Mouse (Mus musculus) liver, embryonic 15.5 days (tissue): ENCODE data around the gene Ptprs. TPM values are rescaled to one million over a fixed set of nuclear protein-coding genes. Genes with fewer than 3 reads are reported as not detected.
A peak's percentile ranks its signal among the peaks of the same experiment; 100 is the strongest.

Experiments
- ATAC-seq: fragments of 200-750 bp; cut with Nextera tagmentation; 2 replicates; pipeline ENCODE4 v1.8.0; 2017; ENCODE audit warnings: moderate number of reproducible peaks, mild to moderate bottlenecking, moderate library complexity; ENCODE audit not compliant: insufficient read depth
- H3K27ac ChIP-seq: fragments of 300-500 bp; sonication (generic); replicated peaks from 2 replicates; pipeline ENCODE4 v1.5.1; 2015; ENCODE audit warnings: mild to moderate bottlenecking, inconsistent platforms
- H3K27me3 ChIP-seq: fragments of 300-500 bp; sonication (generic); 2 replicates; pipeline ENCODE4 v1.6.1; 2015; ENCODE audit warnings: mild to moderate bottlenecking, inconsistent platforms
- H3K36me3 ChIP-seq: fragments of 300-500 bp; sonication (generic); replicated peaks from 2 replicates; pipeline ENCODE4 v1.6.1; 2015; ENCODE audit warnings: moderate library complexity, mild to moderate bottlenecking, inconsistent platforms
- H3K4me1 ChIP-seq: fragments of 300-500 bp; sonication (generic); replicated peaks from 2 replicates; pipeline ENCODE4 v1.6.1; 2015; ENCODE audit warnings: inconsistent platforms
- H3K4me2 ChIP-seq: fragments of 300-500 bp; sonication (generic); 2 replicates; pipeline ENCODE4 v1.6.1; 2015; ENCODE audit warnings: moderate library complexity, mild to moderate bottlenecking, inconsistent platforms
- H3K4me3 ChIP-seq: fragments of 300-500 bp; sonication (generic); replicated peaks from 2 replicates; pipeline ENCODE4 v1.5.1; 2015; ENCODE audit warnings: mild to moderate bottlenecking, inconsistent platforms
- H3K9ac ChIP-seq: fragments of 300-500 bp; sonication (generic); 2 replicates; pipeline ENCODE4 v1.6.1; 2015; ENCODE audit warnings: moderate library complexity, mild to moderate bottlenecking, inconsistent platforms
- H3K9me3 ChIP-seq: fragments of 300-500 bp; sonication (generic); replicated peaks from 2 replicates; pipeline ENCODE4 v1.6.1; 2016; ENCODE audit warnings: inconsistent platforms
- WGBS: fragments of 180-500 bp; shearing (Covaris S2); methylation state at CpG from one replicate; pipeline ENCODE4 v1.1.7; 2015; ENCODE audit warnings: mixed read lengths; ENCODE audit not compliant: insufficient replicate concordance; 5-methylcytosine and 5-hydroxymethylcytosine counted together
- polyA plus RNA-seq: library from polyadenylated mRNA; unstranded; fragments of >200 nt; fragmentation: Nextera tagmentation; extraction: Ambion mirVana; gene quantifications from 2 replicates; pipeline ENCODE4 v1.2.1, GENCODE M21; 2015

Ptprs gene
- polyA plus RNA-seq, result 5.5 and 6.1 TPM in 2 replicates

DNA sequence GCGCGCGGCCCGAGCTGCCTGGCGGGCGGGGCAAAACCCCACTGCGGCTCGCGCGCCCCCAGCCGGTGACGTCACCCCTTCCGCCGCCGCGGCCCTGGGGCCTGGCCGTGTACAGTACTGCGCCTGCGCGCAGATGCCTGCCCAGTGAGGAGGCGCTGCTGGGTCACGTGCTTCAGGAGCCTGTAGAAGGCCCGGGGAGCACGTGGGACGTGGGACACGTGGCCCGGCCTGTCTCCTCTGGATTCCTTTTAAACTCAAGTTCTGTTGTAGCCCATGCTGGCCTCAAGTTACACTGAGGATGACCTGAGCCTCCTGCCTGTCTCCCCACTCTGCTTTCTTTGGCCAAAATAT is at the start of gene Ptprs:
Gene Ptprs (minus strand): TSS at position 82 of the 351 bp plus-strand sequence.
- ATAC-seq, result peak; percentile 47
- H3K4me1 ChIP-seq, result peaks cover 50% of the 10 kb centered on the region
- H3K27ac ChIP-seq, result no peak within 1 kb of the TSS
- under 1% methylated on average over 27 of the region's 27 CpGs for WGBS
- H3K9ac ChIP-seq, result peak within 1 kb of the TSS; percentile 35; the same call in 1 of the 2 replicates
- peaks cover 79% of the 10 kb centered on the region for H3K27me3 ChIP-seq
- H3K4me2 ChIP-seq, result peak within 1 kb of the TSS; percentile 76
- no peaks in the 10 kb centered on the region for H3K36me3 ChIP-seq
- H3K4me3 ChIP-seq, result peak within 1 kb of the TSS; percentile 55
- 0 out of 2 replicates have a peak, but pooled peaks cover 5% of the 10 kb centered on the region for H3K9me3 ChIP-seq

DNA sequence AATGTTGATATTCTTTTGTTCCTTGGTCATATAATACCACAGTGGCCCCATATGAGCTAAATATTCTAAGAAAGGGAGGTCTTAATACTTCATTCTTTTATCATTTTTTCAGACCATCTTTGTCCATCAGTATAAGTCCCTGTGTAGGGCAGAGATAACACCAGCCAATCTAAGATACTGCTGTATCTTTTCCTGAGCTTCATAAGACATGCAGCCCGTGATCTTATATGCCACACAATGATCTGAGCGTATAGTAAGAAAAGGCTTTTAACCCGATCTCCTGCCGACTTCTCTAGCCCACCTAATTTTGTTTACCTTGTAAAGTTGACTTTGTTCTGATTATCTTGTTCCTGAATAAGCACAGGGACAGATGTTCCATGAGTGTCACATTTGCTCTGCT is 48.7 kb upstream of the Ptprs start:
- 31% methylated on average over 4 of the region's 4 CpGs for WGBS
- Histone ChIP-seq H3K36me3 (no peaks in the 10 kb centered on the region), H3K27me3 (no peaks in the 10 kb centered on the region), H3K4me3 (no peak overlapping the region), H3K4me2 (no peak overlapping the region), H3K4me1 (no peaks in the 10 kb centered on the region), H3K9ac (no peak overlapping the region), H3K9me3 (no peaks in the 10 kb centered on the region), H3K27ac (no peak overlapping the region)
- ATAC-seq, result no peak

GRCm38 (mm10) chr17:56522744-56523143 is 46.5 kb upstream of the Ptprs start:
- H3K4me1 ChIP-seq, result no peaks in the 10 kb centered on the region
- H3K36me3 ChIP-seq, result no peaks in the 10 kb centered on the region
- H3K9ac ChIP-seq, result no peak overlapping the region
- no peak overlapping the region for H3K4me3 ChIP-seq
- ATAC-seq, result no peak
- H3K4me2 ChIP-seq, result no peak overlapping the region
- no peak overlapping the region for H3K27ac ChIP-seq
- WGBS, result 32% methylated on average over 1 of the region's 1 CpGs
- no peaks in the 10 kb centered on the region for H3K27me3 ChIP-seq
- H3K9me3 ChIP-seq, result no peaks in the 10 kb centered on the region

- WGBS, result 14% methylated on average over 13 of the region's 13 CpGs
- H3K4me3 ChIP-seq, result no peak overlapping the region
- H3K36me3 ChIP-seq, result no peaks in the 10 kb centered on the region
- no peaks in the 10 kb centered on the region for H3K9me3 ChIP-seq
- H3K27me3 ChIP-seq, result peaks cover 62% of the 10 kb centered on the region
- peaks cover 12% of the 10 kb centered on the region; the same call in 1 of the 2 replicates for H3K4me1 ChIP-seq
- no peak overlapping the region for H3K9ac ChIP-seq
- no peak overlapping the region for H3K27ac ChIP-seq
- no peak for ATAC-seq
- no peak overlapping the region for H3K4me2 ChIP-seq
Measured at GRCm38 (mm10) chr17:56515690-56516410, 39.6 kb upstream of the Ptprs start.

GRCm38 (mm10) chr17:56514916-56515315 is 38.6 kb upstream of the Ptprs start:
- Histone ChIP-seq H3K9me3 (no peaks in the 10 kb centered on the region), H3K4me2 (no peak overlapping the region), H3K27ac (no peak overlapping the region), H3K4me3 (no peak overlapping the region), H3K4me1 (peaks cover 14% of the 10 kb centered on the region; the same call in 1 of the 2 replicates), H3K27me3 (peaks cover 72% of the 10 kb centered on the region), H3K9ac (no peak overlapping the region), H3K36me3 (no peaks in the 10 kb centered on the region)
- no peak for ATAC-seq
- 38% methylated on average over 12 of the region's 12 CpGs for WGBS

DNA sequence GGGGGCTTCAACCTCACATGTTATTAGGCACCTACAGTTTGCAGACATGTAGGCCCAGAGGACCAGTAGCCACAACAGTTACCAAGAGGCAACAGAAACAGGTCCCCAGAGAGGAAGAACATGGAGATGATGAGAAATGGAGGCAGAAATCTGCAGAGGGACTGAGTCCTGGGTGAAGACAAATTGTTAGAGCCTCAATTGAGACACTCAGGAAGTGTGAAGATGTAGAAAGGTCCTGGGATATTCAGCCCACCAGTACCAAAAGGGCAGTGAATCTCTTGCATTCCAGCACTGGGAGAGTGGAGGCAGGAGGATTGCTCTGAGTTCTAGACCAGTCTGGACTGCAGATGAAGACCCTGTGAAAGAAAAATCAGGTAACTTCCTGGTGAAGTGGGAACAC is 38.0 kb upstream of the Ptprs start:
- peaks cover 14% of the 10 kb centered on the region; the same call in 1 of the 2 replicates for H3K4me1 ChIP-seq
- H3K4me2 ChIP-seq, result no peak overlapping the region
- H3K4me3 ChIP-seq, result no peak overlapping the region
- no peaks in the 10 kb centered on the region for H3K36me3 ChIP-seq
- no peak overlapping the region for H3K27ac ChIP-seq
- ATAC-seq, result no peak
- H3K9me3 ChIP-seq, result no peaks in the 10 kb centered on the region
- H3K27me3 ChIP-seq, result peaks cover 77% of the 10 kb centered on the region
- no peak overlapping the region for H3K9ac ChIP-seq

GRCm38 (mm10) chr17:56512310-56512709 is 36.0 kb upstream of the Ptprs start, which contains the start of gene Znrf4:
TSS of gene Znrf4 (minus strand) at chr17:56512431.
- no peak within 1 kb of the TSS for H3K9ac ChIP-seq

GRCm38 (mm10) chr17:56511707-56512090 is 35.4 kb upstream of the Ptprs start:
- Histone ChIP-seq H3K9ac (no peak overlapping the region), H3K4me1 (peaks cover 26% of the 10 kb centered on the region), H3K9me3 (no peaks in the 10 kb centered on the region), H3K4me2 (peak overlapping the region; percentile 35), H3K36me3 (no peaks in the 10 kb centered on the region), H3K27ac (no peak overlapping the region), H3K4me3 (no peak overlapping the region), H3K27me3 (peaks cover 86% of the 10 kb centered on the region)
- no peak for ATAC-seq
- 27% methylated on average over 29 of the region's 29 CpGs for WGBS

More at GRCm38 (mm10) chr17:56512310-56512709, 36.0 kb upstream of the Ptprs start, which contains the start of gene Znrf4:
- Histone ChIP-seq H3K27me3 (peaks cover 92% of the 10 kb centered on the region), H3K9me3 (no peaks in the 10 kb centered on the region), H3K36me3 (no peaks in the 10 kb centered on the region), H3K4me2 (peak within 1 kb of the TSS; percentile 35), H3K4me3 (peak within 1 kb of the TSS; percentile 18; the same call in 1 of the 2 replicates), H3K27ac (no peak within 1 kb of the TSS), H3K4me1 (peaks cover 20% of the 10 kb centered on the region)
- 55% methylated on average over 22 of the region's 22 CpGs for WGBS
- no peak for ATAC-seq

DNA sequence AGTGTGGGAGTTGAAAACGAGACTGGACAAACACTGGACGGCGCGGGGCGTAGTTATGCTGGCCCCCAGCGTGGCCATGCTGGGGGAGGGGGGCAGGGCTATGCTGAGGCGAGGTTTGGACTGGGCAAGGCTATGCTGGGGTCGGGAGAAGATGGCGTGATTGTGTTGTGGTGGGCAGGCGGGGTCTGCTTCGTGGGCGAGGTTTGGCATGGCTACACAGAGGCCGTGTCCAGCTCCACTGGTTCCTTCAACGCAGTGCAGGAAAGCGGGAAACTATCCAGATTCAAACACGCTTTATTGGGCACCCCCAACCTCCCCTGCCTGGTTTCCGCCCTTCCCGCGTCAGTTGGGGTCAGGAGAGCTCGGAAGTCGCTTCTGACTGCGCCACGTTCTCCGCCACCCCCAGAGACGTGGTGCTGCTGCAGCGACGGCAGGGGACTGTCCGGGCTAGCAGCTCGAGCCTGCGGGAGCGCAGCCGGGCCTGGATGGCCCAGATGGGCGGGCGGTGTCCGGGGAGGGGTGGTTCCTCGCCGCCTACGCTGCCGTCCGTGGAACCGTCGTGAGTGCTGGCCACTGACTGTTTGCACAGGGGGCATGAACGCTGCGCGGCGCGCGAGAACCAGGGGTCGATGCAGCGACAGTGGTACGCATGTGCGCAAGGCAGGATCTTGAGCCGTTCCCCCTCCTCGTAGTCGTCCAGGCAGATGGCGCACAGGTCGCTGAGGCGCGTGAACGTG is 34.9 kb upstream of the Ptprs start:
- peak overlapping the region; percentile 35 for H3K4me2 ChIP-seq
- peak overlapping the region; percentile 18; the same call in 1 of the 2 replicates for H3K4me3 ChIP-seq

GRCm38 (mm10) chr17:56510473-56510969 is 34.2 kb upstream of the Ptprs start:
- Histone ChIP-seq H3K36me3 (no peaks in the 10 kb centered on the region), H3K4me3 (no peak overlapping the region), H3K9me3 (no peaks in the 10 kb centered on the region), H3K27ac (no peak overlapping the region), H3K4me2 (0 out of 2 replicates have a peak overlapping the region, but pooled peaks have one; percentile 18), H3K9ac (no peak overlapping the region), H3K27me3 (peaks cover 74% of the 10 kb centered on the region), H3K4me1 (peaks cover 23% of the 10 kb centered on the region)
- WGBS, result 21% methylated on average over 27 of the region's 27 CpGs
- ATAC-seq, result no peak

More for the DNA sequence above, 34.9 kb upstream of the Ptprs start:
- 8% methylated on average over 60 of the region's 60 CpGs for WGBS
- no peaks in the 10 kb centered on the region for H3K36me3 ChIP-seq
- no peaks in the 10 kb centered on the region for H3K9me3 ChIP-seq
- no peak overlapping the region for H3K9ac ChIP-seq
- H3K27ac ChIP-seq, result no peak overlapping the region
- no peak for ATAC-seq
- peaks cover 28% of the 10 kb centered on the region for H3K4me1 ChIP-seq
- peaks cover 80% of the 10 kb centered on the region for H3K27me3 ChIP-seq
